Mouse (Mus musculus) CH12.LX (cell line): Measurements from ENCODE around the gene 2210408I21Rik.

Source experiments
- CTCF ChIP-seq, 2 experiments: IDR thresholded peaks in 1 of 2; conservative IDR thresholded peaks in 1 of 2; 2 replicates each; pipeline ENCODE4 v1.5.1; 2011 to 2012; ENCODE audit warnings: low read depth in 2 of 2, low read length in 2 of 2, improper control_type of control experiment in 1 of 2, inconsistent platforms in 1 of 2, mild to moderate bottlenecking in 1 of 2, moderate library complexity in 1 of 2
- USF1 ChIP-seq: IDR thresholded peaks from 2 replicates; pipeline ENCODE4 v1.6.1; 2014; ENCODE audit warnings: low read depth, mild to moderate bottlenecking, inconsistent platforms, low read length, improper control_type of control experiment
- ZKSCAN1 ChIP-seq: IDR thresholded peaks from 2 replicates; pipeline ENCODE4 v1.6.1; 2012; ENCODE audit warnings: low read depth, inconsistent platforms, low read length, improper control_type of control experiment, borderline replicate concordance

DNA sequence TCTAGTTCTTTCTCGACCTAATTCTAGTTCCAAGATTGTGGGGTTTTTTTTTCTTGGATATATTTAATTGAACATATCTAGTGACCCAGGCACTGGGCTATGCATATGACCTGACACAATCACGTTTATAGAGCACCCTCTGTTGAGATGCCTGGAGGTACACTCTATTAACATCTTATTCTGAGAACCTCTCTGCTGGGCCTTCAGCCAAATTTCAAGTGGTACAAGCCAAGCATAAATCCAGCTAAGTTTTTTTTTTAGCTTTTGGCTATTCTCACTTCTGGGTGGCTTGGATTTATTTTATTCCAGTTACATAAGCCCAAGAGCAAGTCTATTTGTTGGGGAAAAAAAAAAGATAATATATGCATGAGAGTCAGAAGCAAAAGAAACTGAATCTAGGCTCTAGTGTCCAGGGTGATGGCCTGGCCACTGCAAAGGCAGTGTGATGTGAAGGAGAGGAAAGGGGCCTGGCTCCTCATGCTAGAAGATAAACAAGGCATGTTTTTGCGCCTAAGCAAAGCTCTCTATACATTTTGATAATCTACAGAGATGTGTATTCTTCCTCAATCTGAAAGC, 139.9 kb downstream of the 2210408I21Rik start:
- TF ChIP-seq ZKSCAN1 (no peak), CTCF (conservative IDR thresholded peaks at IDR 0.05 in 1 of 2, IDR thresholded peaks at IDR 0.05 in 1 of 2; ENCODE audit: low read depth in 2 of 2, low read length in 2 of 2) (no peak), USF1 (no peak)
